ENCODE assay signal across 21 mouse cellular contexts in genomic region chrX:139799953-139800352, GRCm38 (mm10). TPM values are rescaled to one million over a fixed set of nuclear protein-coding genes. Genes with fewer than 3 reads are reported as not detected.
"Had no signal": no experiment of that assay in that cellular context is flagged by ENCODE, and none has a peak within 500 bp of the region (broad histone marks: within the 10 kb centered on the region; RNA-seq: fewer than 3 reads in every experiment).

No protein-coding gene starts in this region.

- H3K9ac ChIP-seq: lung, embryonic 14.5 days; midbrain, embryonic 12.5 days; neural tube, embryonic 13.5 days; neural tube, embryonic 15.5 days had no signal

- H3K9me3 ChIP-seq: midbrain, embryonic 10.5 days; midbrain, embryonic 12.5 days; neural tube, embryonic 13.5 days; neural tube, embryonic 15.5 days had no signal

- H3K36me3 ChIP-seq: midbrain, embryonic 10.5 days; midbrain, embryonic 12.5 days; neural tube, embryonic 13.5 days; neural tube, embryonic 15.5 days had no signal

- H3K4me3 ChIP-seq: midbrain, embryonic 10.5 days; midbrain, embryonic 12.5 days; myocyte; neural tube, embryonic 13.5 days; neural tube, embryonic 15.5 days had no signal

- H3K4me1 ChIP-seq: midbrain, embryonic 10.5 days; midbrain, embryonic 12.5 days; neural tube, embryonic 13.5 days; neural tube, embryonic 15.5 days had no signal

- H3K4me2 ChIP-seq: lung, embryonic 14.5 days; midbrain, embryonic 12.5 days; neural tube, embryonic 13.5 days; neural tube, embryonic 15.5 days had no signal

- ATAC-seq: midbrain, embryonic 16.5 days had no signal

- H3K27ac ChIP-seq: midbrain, embryonic 10.5 days; midbrain, embryonic 12.5 days; neural tube, embryonic 13.5 days; neural tube, embryonic 15.5 days had no signal

- DNase-seq: lung, embryonic 14.5 days; midbrain, embryonic 14.5 days; retina, postnatal 1 day; right cerebral cortex, adult 18-20 months; right cerebral cortex, postnatal 25 days; right cerebral cortex, postnatal 4 days; spleen, adult 18-20 months; thymus, adult 18-20 months; thymus, postnatal 14 days; thymus, postnatal 36 days had no signal

RNA-seq across cellular contexts. Expression of gene Cldn2, which starts 0.7 kb away (rescaled TPM):
- polyA plus RNA-seq: lung, embryonic 14.5 days had no signal

RNA-seq across cellular contexts. Expression of gene Ripply1, which starts 17.8 kb away (rescaled TPM):
- polyA plus RNA-seq: lung, embryonic 14.5 days; lung, embryonic 16.5 days; midbrain, embryonic 14.5 days; neural tube, embryonic 11.5 days; neural tube, embryonic 13.5 days; small intestine, adult 2 months; stomach, embryonic 14.5 days; thymus, postnatal 0 days had no signal
